Mouse (Mus musculus) lung, embryonic 14.5 days (tissue): ENCODE results near the gene 2010109A12Rik. TPM values are rescaled to one million over a fixed set of nuclear protein-coding genes. Genes with fewer than 3 reads are reported as not detected.

Experiments
- ATAC-seq: fragments of 200-750 bp; cut with Nextera tagmentation; 2 replicates; pipeline ENCODE4 v1.8.0; 2017; ENCODE audit warnings: mild to moderate bottlenecking, moderate TSS enrichment, moderate library complexity; ENCODE audit not compliant: insufficient read depth
- DNase-seq: peaks from one replicate; pipeline ENCODE4 v3.0.0-alpha.2; 2015
- H3K27ac ChIP-seq: fragments of 300-500 bp; sonication (generic); 2 replicates; pipeline ENCODE4 v1.5.1; 2014; ENCODE audit warnings: low read depth, mild to moderate bottlenecking, moderate library complexity
- H3K27me3 ChIP-seq: fragments of 300-500 bp; sonication (generic); 2 replicates; pipeline ENCODE4 v1.6.1; 2014; ENCODE audit warnings: low read length, control low read depth; ENCODE audit not compliant: insufficient read depth
- H3K36me3 ChIP-seq: fragments of 300-500 bp; sonication (generic); 2 replicates; pipeline ENCODE4 v1.6.1; 2014; ENCODE audit warnings: control low read depth; ENCODE audit not compliant: insufficient read depth
- H3K4me1 ChIP-seq: fragments of 300-500 bp; sonication (generic); 2 replicates; pipeline ENCODE4 v1.6.1; 2014; ENCODE audit warnings: antibody characterized with exemption, control low read depth; ENCODE audit not compliant: insufficient read depth
- H3K4me2 ChIP-seq: fragments of 300-500 bp; sonication (generic); 2 replicates; pipeline ENCODE4 v1.6.1; 2014; ENCODE audit warnings: mild to moderate bottlenecking
- H3K4me3 ChIP-seq: fragments of 300-500 bp; sonication (generic); 2 replicates; pipeline ENCODE4 v1.5.1; 2014; ENCODE audit warnings: low read depth, low read length
- H3K9ac ChIP-seq: fragments of 300-500 bp; sonication (generic); 2 replicates; pipeline ENCODE4 v1.6.1; 2014
- H3K9me3 ChIP-seq: fragments of 300-500 bp; sonication (generic); 2 replicates; pipeline ENCODE4 v1.6.1; 2016; ENCODE audit warnings: low read depth, low read length, control low read depth
- CTCF ChIP-seq: IDR thresholded peaks from 2 replicates; pipeline ENCODE4 v1.5.1; 2016; ENCODE audit warnings: antibody characterized with exemption, low read depth
- WGBS: fragments of 180-500 bp; shearing (Covaris S2); extraction: QIAGEN DNeasy Blood & Tissue Kit; methylation state at CpG from one replicate; pipeline ENCODE4 v1.1.7; 2014; 5-methylcytosine and 5-hydroxymethylcytosine counted together
- polyA plus RNA-seq: library from polyadenylated mRNA; unstranded; fragments of >200 nt; fragmentation: Nextera tagmentation; extraction: Ambion mirVana; gene quantifications from 2 replicates; pipeline ENCODE4 v1.2.1, GENCODE M21; 2014

Gene 2010109A12Rik
- polyA plus RNA-seq, 1 experiment from 2014 or later = 2.0 TPM

DNA sequence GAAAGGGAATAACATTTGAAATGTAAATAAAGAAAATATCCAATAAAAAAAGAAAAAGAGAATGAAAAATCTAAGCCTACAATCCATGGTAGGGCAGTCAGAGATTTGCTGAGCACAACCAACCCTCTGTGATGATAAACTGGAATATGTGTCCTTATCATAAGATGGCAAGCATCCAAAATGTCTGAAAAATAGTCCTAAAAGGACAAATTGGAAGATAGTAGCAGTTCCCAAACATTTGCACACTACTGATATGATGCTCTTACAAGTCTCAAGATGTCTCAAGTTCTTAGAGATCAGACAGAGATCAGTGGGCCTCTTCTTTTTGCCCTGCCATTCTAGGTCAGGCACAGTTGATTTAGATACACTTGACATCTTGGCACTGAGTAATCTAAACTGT, 53.0 kb downstream of the 2010109A12Rik start:
- Histone ChIP-seq H3K27me3 (no peaks in the 10 kb centered on the region), H3K4me3 (no peak overlapping the region), H3K4me2 (no peak overlapping the region), H3K36me3 (no peaks in the 10 kb centered on the region), H3K4me1 (no peaks in the 10 kb centered on the region), H3K9ac (no peak overlapping the region), H3K27ac (no peak overlapping the region), H3K9me3 (no peaks in the 10 kb centered on the region; the same call in 1 of the 2 replicates)
- DNase-seq (no peak), ATAC-seq (no peak)
- no peak for TF ChIP-seq CTCF

DNA sequence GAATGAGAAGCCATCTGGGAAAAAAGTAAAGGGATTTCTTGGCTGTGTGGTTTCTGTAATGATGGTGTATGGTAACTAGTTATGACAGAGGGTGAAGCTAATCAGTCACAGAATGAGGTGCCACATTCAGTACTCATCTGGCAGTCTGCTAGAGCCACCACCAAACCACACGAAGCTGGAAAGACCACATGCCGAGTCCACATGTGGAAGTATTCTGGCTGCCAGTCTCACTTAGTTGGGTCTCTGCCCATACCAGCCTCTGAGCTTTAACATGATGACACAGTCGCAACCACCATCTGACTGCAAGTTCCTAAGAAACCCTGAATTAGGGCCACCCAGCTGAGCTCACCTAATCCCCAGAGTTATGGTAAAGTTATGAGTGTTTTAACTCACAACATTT, 54.7 kb downstream of the 2010109A12Rik start:
- Histone ChIP-seq H3K9ac (no peak overlapping the region), H3K27ac (no peak overlapping the region), H3K27me3 (no peaks in the 10 kb centered on the region), H3K36me3 (no peaks in the 10 kb centered on the region), H3K4me2 (no peak overlapping the region), H3K4me3 (no peak overlapping the region), H3K4me1 (0 out of 2 replicates have a peak, but pooled peaks cover 1% of the 10 kb centered on the region), H3K9me3 (no peaks in the 10 kb centered on the region; the same call in 1 of the 2 replicates)
- no peak for DNase-seq
- ATAC-seq = no peak
- no peak for TF ChIP-seq CTCF
- WGBS = 62% methylated on average over 3 of the region's 3 CpGs

DNA sequence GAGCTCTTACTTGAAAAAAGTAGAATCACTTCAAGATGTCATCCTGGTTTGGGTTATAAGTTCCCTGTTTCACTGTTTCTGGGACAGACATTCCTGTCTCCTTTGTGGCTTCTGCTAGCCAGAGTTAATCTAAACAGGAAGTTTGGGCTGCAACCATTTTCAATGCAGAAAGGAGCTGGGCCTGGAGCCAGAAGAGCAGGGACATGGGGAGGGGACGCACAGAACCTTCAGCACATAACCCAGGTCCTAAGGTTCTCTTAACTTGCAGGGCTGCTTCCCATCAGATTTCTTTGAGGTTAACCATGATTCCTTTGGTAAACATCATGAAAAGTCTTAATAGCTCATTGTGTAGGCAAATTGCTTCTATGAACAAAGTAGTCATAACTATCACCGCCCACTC, 56.4 kb downstream of the 2010109A12Rik start:
- no peak for ATAC-seq
- Histone ChIP-seq H3K9ac (no peak overlapping the region), H3K4me3 (no peak overlapping the region), H3K36me3 (no peaks in the 10 kb centered on the region), H3K27ac (no peak overlapping the region; the same call in 1 of the 2 replicates), H3K27me3 (no peaks in the 10 kb centered on the region), H3K4me2 (no peak overlapping the region), H3K4me1 (peaks cover 6% of the 10 kb centered on the region; the same call in 1 of the 2 replicates), H3K9me3 (no peaks in the 10 kb centered on the region)
- TF ChIP-seq CTCF = no peak
- peak; percentile 83 for DNase-seq
- WGBS = 51% methylated on average over 2 of the region's 2 CpGs

Other genes with a start within 250 kb of the 2010109A12Rik start
- 1.8 and 2.0 TPM in 2 replicates for gene Sowahb, start 161.5 kb upstream of the 2010109A12Rik start, polyA plus RNA-seq
- gene Sept11, start 113.1 kb upstream of the 2010109A12Rik start, polyA plus RNA-seq = 184 and 186 TPM in 2 replicates
- gene Ccni, start within 50 bp of the 2010109A12Rik start, polyA plus RNA-seq = 157 and 165 TPM in 2 replicates
- 50.9 and 53.5 TPM in 2 replicates for gene Ccng2, start 60.7 kb downstream of the 2010109A12Rik start, polyA plus RNA-seq